Mouse (Mus musculus) heart, embryonic 16.5 days (tissue): ENCODE results near the gene Klhl30. TPM values are rescaled to one million over a fixed set of nuclear protein-coding genes. Genes with fewer than 3 reads are reported as not detected.

Source experiments
- ATAC-seq: fragments of 200-750 bp; cut with Nextera tagmentation; replicated peaks from 2 replicates; pipeline ENCODE4 v1.8.0; 2017; ENCODE audit warnings: moderate number of reproducible peaks; ENCODE audit not compliant: insufficient read depth, low FRiP score; ENCODE audit errors: extremely low read depth
- H3K27ac ChIP-seq: fragments of 300-500 bp; sonication (generic); 2 replicates; pipeline ENCODE4 v1.5.1; 2014; ENCODE audit warnings: mild to moderate bottlenecking, low read length, control low read depth, moderate library complexity
- H3K27me3 ChIP-seq: fragments of 300-500 bp; sonication (generic); 2 replicates; pipeline ENCODE4 v1.6.1; 2014; ENCODE audit warnings: low read length, mixed read lengths; ENCODE audit not compliant: control insufficient read depth, insufficient read depth
- H3K36me3 ChIP-seq: fragments of 300-500 bp; sonication (generic); 2 replicates; pipeline ENCODE4 v1.6.1; 2014; ENCODE audit not compliant: control insufficient read depth, insufficient read depth
- H3K4me1 ChIP-seq: fragments of 300-500 bp; sonication (generic); 2 replicates; pipeline ENCODE4 v1.6.1; 2014; ENCODE audit warnings: low read length, mixed read lengths; ENCODE audit not compliant: control insufficient read depth, insufficient read depth
- H3K4me2 ChIP-seq: fragments of 300-500 bp; sonication (generic); 2 replicates; pipeline ENCODE4 v1.6.1; 2014; ENCODE audit warnings: low read depth, mild to moderate bottlenecking, control low read depth, low read length
- H3K4me3 ChIP-seq: fragments of 300-500 bp; sonication (generic); 2 replicates; pipeline ENCODE4 v1.5.1; 2014; ENCODE audit warnings: mild to moderate bottlenecking, control low read depth, low read length
- H3K9ac ChIP-seq: fragments of 300-500 bp; sonication (generic); 2 replicates; pipeline ENCODE4 v1.6.1; 2014; ENCODE audit warnings: low read length, control low read depth
- H3K9me3 ChIP-seq: fragments of 300-500 bp; sonication (generic); replicated peaks from 2 replicates; pipeline ENCODE4 v1.6.1; 2016; ENCODE audit warnings: low read length; ENCODE audit not compliant: control insufficient read depth
- WGBS: fragments of 180-500 bp; shearing (Covaris S2); extraction: QIAGEN DNeasy Blood & Tissue Kit; methylation state at CpG from one replicate; pipeline ENCODE4 v1.1.7; 2014; 5-methylcytosine and 5-hydroxymethylcytosine counted together
- polyA plus RNA-seq: library from polyadenylated mRNA; unstranded; fragments of >200 nt; fragmentation: Nextera tagmentation; extraction: Ambion mirVana; gene quantifications from 2 replicates; pipeline ENCODE4 v1.2.1, GENCODE M21; 2015

Gene Klhl30
- polyA plus RNA-seq, 1 experiment from 2014 or later, result 51.4 TPM

GRCm38 (mm10) chr1:91321760-91322438, 28.9 kb upstream of the Klhl30 start, which contains the start of gene Espnl:
Gene Espnl (plus strand): TSS chr1:91322075.
- Histone ChIP-seq H3K4me1 (peaks cover 17% of the 10 kb centered on the region), H3K27ac (0 out of 2 replicates have a peak within 1 kb of the TSS, but pooled peaks have one; percentile 6), H3K4me2 (no peak within 1 kb of the TSS), H3K4me3 (no peak within 1 kb of the TSS), H3K9me3 (no peaks in the 10 kb centered on the region), H3K9ac (peak within 1 kb of the TSS; percentile 10; the same call in 1 of the 2 replicates), H3K36me3 (no peaks in the 10 kb centered on the region), H3K27me3 (no peaks in the 10 kb centered on the region)
- 40% methylated on average over 19 of the region's 19 CpGs for WGBS
- ATAC-seq, result peak; percentile 44

DNA sequence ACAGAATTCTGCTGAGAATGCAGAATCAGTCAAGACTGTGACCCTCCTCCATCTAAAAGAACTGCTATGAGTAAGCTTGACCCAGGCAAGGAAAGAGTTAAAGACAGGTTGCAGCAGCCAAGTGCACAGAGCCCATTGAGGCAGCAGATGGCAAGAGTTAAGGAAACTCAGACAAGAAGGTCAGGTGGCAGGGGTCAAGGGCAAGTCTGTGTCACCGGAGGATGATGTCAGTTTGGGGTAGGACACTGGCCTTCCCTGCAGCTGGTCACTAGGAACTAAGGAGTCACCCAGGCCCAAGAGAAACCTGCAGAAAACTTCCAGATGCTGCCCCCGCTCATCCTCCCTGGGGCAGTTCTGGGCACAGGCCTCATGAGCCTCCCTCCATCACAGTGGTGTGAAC, 26.2 kb upstream of the Klhl30 start:
- no peak overlapping the region for H3K4me2 ChIP-seq
- WGBS, result 68% methylated on average over 2 of the region's 2 CpGs
- H3K27me3 ChIP-seq, result no peaks in the 10 kb centered on the region
- no peak for ATAC-seq
- no peak overlapping the region for H3K9ac ChIP-seq
- H3K27ac ChIP-seq, result no peak overlapping the region
- no peak overlapping the region for H3K4me3 ChIP-seq
- H3K36me3 ChIP-seq, result no peaks in the 10 kb centered on the region
- no peaks in the 10 kb centered on the region for H3K9me3 ChIP-seq
- H3K4me1 ChIP-seq, result peaks cover 11% of the 10 kb centered on the region

DNA sequence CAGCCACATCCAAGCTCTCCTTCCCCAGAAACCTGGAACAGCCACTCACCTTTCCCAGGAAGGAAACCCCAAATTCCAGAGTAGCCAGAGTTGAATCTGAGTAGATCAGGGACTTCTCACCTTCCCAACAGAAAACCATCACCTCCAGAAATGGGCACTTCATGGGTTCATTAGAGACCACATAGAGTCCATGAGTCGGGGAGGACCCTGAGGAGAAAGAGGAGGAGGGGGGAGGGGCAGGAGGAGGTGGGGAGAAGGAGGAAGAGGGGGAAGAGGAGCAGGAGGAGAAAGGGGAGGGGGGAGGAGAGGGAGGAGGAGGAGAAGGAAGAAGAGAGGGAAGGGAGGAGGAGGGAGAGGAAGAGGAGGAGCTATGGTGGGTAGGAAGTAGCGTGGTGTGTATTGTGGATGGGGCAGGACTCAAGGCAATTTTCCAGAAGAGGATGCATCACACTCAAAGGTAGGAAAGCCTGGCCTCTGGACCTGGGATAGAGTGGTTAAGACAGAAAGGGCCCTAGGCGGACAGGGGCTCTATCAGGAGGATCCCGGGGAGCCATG, 25.3 kb upstream of the Klhl30 start:
- Histone ChIP-seq H3K36me3 (no peaks in the 10 kb centered on the region), H3K27me3 (no peaks in the 10 kb centered on the region), H3K9ac (no peak overlapping the region), H3K4me3 (no peak overlapping the region), H3K4me2 (no peak overlapping the region), H3K4me1 (peaks cover 11% of the 10 kb centered on the region), H3K27ac (no peak overlapping the region), H3K9me3 (no peaks in the 10 kb centered on the region)
- no peak for ATAC-seq
- WGBS, result 74% methylated on average over 4 of the region's 4 CpGs

- Histone ChIP-seq H3K27me3 (no peaks in the 10 kb centered on the region), H3K4me3 (no peak overlapping the region), H3K27ac (no peak overlapping the region), H3K9ac (no peak overlapping the region), H3K9me3 (no peaks in the 10 kb centered on the region), H3K36me3 (no peaks in the 10 kb centered on the region), H3K4me1 (peaks cover 12% of the 10 kb centered on the region), H3K4me2 (no peak overlapping the region)
- no peak for ATAC-seq
- WGBS, result 58% methylated on average over 4 of the region's 4 CpGs
These were observed 18.7 kb upstream of the Klhl30 start for GRCm38 (mm10) chr1:91332102-91332501.

DNA sequence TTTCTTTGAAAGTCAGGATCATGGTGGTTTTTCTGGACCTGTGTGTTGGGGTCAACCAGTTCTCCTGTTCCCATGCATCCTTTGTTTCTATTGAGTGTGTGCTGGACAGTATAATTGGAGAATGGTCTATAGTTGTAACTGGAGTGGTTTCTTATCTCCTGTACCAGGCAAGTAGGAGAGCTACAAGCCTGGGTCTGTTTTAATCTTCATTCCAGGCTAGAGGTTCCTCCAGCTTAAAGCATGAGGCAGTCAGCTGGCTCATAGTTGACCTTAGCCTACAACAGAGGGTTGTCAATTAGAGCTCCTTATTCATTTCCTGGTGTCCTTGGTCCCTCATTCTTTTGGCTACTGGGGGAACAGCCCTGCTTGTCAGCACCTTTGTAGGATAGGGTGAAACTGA, 17.2 kb upstream of the Klhl30 start:
- H3K9ac ChIP-seq, result no peak overlapping the region
- H3K27ac ChIP-seq, result peak overlapping the region; percentile 67
- H3K27me3 ChIP-seq, result no peaks in the 10 kb centered on the region
- no peaks in the 10 kb centered on the region for H3K9me3 ChIP-seq
- H3K4me2 ChIP-seq, result no peak overlapping the region
- peak; percentile 77 for ATAC-seq
- peaks cover 12% of the 10 kb centered on the region for H3K4me1 ChIP-seq
- H3K4me3 ChIP-seq, result no peak overlapping the region
- H3K36me3 ChIP-seq, result no peaks in the 10 kb centered on the region

- no peak overlapping the region for H3K9ac ChIP-seq
- no peak overlapping the region for H3K27ac ChIP-seq
- no peak for ATAC-seq
- H3K4me1 ChIP-seq, result peaks cover 12% of the 10 kb centered on the region
- H3K36me3 ChIP-seq, result no peaks in the 10 kb centered on the region
- 88% methylated on average over 7 of the region's 7 CpGs for WGBS
- no peaks in the 10 kb centered on the region for H3K9me3 ChIP-seq
- no peak overlapping the region for H3K4me2 ChIP-seq
- no peak overlapping the region for H3K4me3 ChIP-seq
- H3K27me3 ChIP-seq, result 0 out of 2 replicates have a peak, but pooled peaks cover 3% of the 10 kb centered on the region
These were observed 13.5 kb upstream of the Klhl30 start for GRCm38 (mm10) chr1:91337355-91337754.

DNA sequence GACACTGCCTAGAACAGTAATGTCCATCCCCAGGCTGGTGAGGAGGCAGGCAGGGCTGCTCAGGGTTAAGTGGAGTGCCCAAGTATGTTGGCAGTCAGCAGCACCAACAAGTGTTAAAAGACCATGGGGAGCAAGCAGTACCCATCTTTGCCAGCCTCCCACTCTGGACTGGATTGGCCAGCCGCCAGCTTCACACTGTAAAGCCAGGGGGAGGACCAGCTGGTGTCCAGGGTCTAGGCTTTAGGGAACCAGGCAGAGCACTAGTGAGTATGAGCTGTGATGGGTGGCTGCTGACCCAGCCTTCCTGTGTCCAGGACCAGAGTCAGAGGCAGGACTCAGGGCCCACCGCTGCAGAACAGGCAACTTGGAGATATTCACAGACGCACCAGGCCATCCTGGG, 6.8 kb upstream of the Klhl30 start:
- H3K4me2 ChIP-seq, result no peak overlapping the region
- H3K27me3 ChIP-seq, result peaks cover 41% of the 10 kb centered on the region
- no peaks in the 10 kb centered on the region for H3K36me3 ChIP-seq
- no peak overlapping the region for H3K4me3 ChIP-seq
- ATAC-seq, result no peak
- no peaks in the 10 kb centered on the region for H3K9me3 ChIP-seq
- H3K4me1 ChIP-seq, result peaks cover 12% of the 10 kb centered on the region; the same call in 1 of the 2 replicates
- H3K9ac ChIP-seq, result no peak overlapping the region
- no peak overlapping the region for H3K27ac ChIP-seq
- WGBS, result 72% methylated on average over 3 of the region's 3 CpGs

DNA sequence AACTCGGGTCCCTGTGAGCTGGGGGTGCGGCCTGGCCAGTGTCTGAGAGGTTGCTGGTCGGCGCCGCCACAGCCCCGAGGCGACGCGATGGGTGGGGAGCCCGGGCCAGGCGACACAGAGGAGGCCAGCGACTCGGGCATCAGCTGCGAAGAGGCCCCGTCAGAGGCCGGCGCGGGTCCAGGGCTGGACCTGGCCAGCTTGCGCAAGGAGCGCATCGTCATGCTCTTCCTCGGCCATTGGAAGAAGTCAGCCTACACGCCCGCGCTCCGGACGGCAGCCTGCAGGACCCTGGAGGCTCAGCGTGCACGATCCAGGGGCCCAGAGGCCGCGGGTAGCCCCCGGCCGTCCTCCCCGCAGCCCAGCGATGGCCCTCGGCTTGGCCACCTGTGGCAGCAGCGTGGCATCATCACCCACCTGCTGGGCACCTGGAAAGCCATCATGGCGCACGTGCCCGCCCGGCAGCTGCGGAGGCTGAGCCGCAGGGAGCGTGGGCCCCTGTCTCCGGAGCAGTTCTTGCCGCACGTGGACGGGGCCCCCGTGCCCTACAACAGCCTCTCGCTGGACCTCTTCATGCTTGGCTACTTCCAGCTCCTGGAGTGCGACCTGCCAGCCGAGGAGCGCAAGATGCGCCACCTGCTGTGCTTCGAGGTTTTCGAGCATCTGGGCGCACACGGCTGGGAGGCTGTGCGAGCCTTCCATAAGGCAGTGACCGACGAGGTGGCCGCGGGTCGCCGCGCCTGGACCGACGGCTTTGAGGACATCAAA, 5.7 kb upstream of the Klhl30 start:
- peak; percentile 12; the same call in 1 of the 2 replicates for ATAC-seq
- H3K9ac ChIP-seq, result 0 out of 2 replicates have a peak overlapping the region, but pooled peaks have one; percentile 39
- no peak overlapping the region for H3K27ac ChIP-seq
- peak overlapping the region; percentile 38 for H3K4me3 ChIP-seq
- peaks cover 39% of the 10 kb centered on the region for H3K27me3 ChIP-seq
- no peaks in the 10 kb centered on the region for H3K9me3 ChIP-seq
- peak overlapping the region; percentile 61 for H3K4me2 ChIP-seq
- H3K36me3 ChIP-seq, result no peaks in the 10 kb centered on the region
- WGBS, result 3% methylated on average over 68 of the region's 68 CpGs
- peaks cover 16% of the 10 kb centered on the region for H3K4me1 ChIP-seq

GRCm38 (mm10) chr1:91346892-91347291, 3.9 kb upstream of the Klhl30 start:
- H3K4me3 ChIP-seq, result no peak overlapping the region
- H3K9ac ChIP-seq, result no peak overlapping the region
- H3K36me3 ChIP-seq, result no peaks in the 10 kb centered on the region
- peaks cover 22% of the 10 kb centered on the region for H3K4me1 ChIP-seq
- no peak overlapping the region for H3K27ac ChIP-seq
- H3K4me2 ChIP-seq, result no peak overlapping the region
- 36% methylated on average over 3 of the region's 3 CpGs for WGBS
- H3K9me3 ChIP-seq, result no peaks in the 10 kb centered on the region
- ATAC-seq, result peak; percentile 39; the same call in 1 of the 2 replicates
- H3K27me3 ChIP-seq, result peaks cover 37% of the 10 kb centered on the region
